In genomic region chr2:119274126-119274525, GRCm38 (mm10) we compare ENCODE assay signal across 21 mouse cellular contexts. TPM values are rescaled to one million over a fixed set of nuclear protein-coding genes. Genes with fewer than 3 reads are reported as not detected.
"Had no signal": no experiment of that assay in that cellular context is flagged by ENCODE, and none has a peak within 500 bp of the region (broad histone marks: within the 10 kb centered on the region; RNA-seq: fewer than 3 reads in every experiment).

No protein-coding gene starts in this region.

- H3K27ac ChIP-seq: limb, embryonic 12.5 days; liver, embryonic 13.5 days; lung, embryonic 15.5 days; macrophage; midbrain, embryonic 12.5 days; stomach, embryonic 15.5 days had no signal

- H3K9ac ChIP-seq: limb, embryonic 12.5 days; liver, embryonic 13.5 days; liver, postnatal 0 days; lung, embryonic 15.5 days; midbrain, embryonic 12.5 days; stomach, embryonic 15.5 days had no signal

- H3K36me3 ChIP-seq: limb, embryonic 12.5 days; liver, embryonic 13.5 days; lung, embryonic 15.5 days; midbrain, embryonic 12.5 days; stomach, embryonic 15.5 days had no signal

- H3K9me3 ChIP-seq: limb, embryonic 12.5 days; liver, embryonic 13.5 days; lung, embryonic 15.5 days; megakaryocyte, embryonic 14.5 days; midbrain, embryonic 12.5 days; stomach, embryonic 15.5 days had no signal

- DNase-seq: layer of hippocampus, adult 9-11 months; layer of hippocampus, postnatal 36 days; liver; liver, embryonic 13.5 days; liver, postnatal 0 days; lung, postnatal 14 days; right cerebral cortex, postnatal 14 days; thymus, postnatal 36 days had no signal

- H3K27me3 ChIP-seq: stomach, embryonic 15.5 days had no signal

- H3K4me3 ChIP-seq: limb, embryonic 12.5 days; liver, embryonic 13.5 days; lung, embryonic 15.5 days; megakaryocyte, embryonic 14.5 days; midbrain, embryonic 12.5 days; stomach, embryonic 15.5 days had no signal

- H3K4me1 ChIP-seq: limb, embryonic 12.5 days; stomach, embryonic 15.5 days had no signal

- H3K4me2 ChIP-seq: limb, embryonic 12.5 days; liver, embryonic 13.5 days; lung, embryonic 15.5 days; midbrain, embryonic 12.5 days; stomach, embryonic 15.5 days had no signal

- ATAC-seq: hindbrain, embryonic 16.5 days; inflammation-experienced regulatory T-cells, adult 6 months; liver, postnatal 0 days had no signal

RNA-seq across cellular contexts. Expression of gene Rhov, which starts 3.1 kb away (rescaled TPM):
- polyA plus RNA-seq: liver, postnatal 0 days had no signal

RNA-seq across cellular contexts. Expression of gene Ppp1r14d, which starts 44.4 kb away (rescaled TPM):
- total RNA-seq: layer of hippocampus, postnatal 36 days; left cerebral cortex, adult 8-10 months; left cerebral cortex, postnatal 36 days; midbrain, postnatal 0 days had no signal
- polyA plus RNA-seq: hindbrain, embryonic 16.5 days; inflammation-experienced regulatory T-cells, adult 6 months; limb, embryonic 12.5 days; liver, embryonic 13.5 days; liver, postnatal 0 days; macrophage; midbrain, embryonic 12.5 days; midbrain, postnatal 0 days; neural tube, embryonic 14.5 days; spleen, adult 2 months had no signal

RNA-seq across cellular contexts. Expression of gene Dll4, which starts 51.5 kb away (rescaled TPM):
- polyA plus RNA-seq: inflammation-experienced regulatory T-cells, adult 6 months; macrophage had no signal
